Mouse (Mus musculus): ENCODE data around the gene Igfbpl1.
A peak's percentile ranks its signal among the peaks of the same experiment; 100 is the strongest.

DNA sequence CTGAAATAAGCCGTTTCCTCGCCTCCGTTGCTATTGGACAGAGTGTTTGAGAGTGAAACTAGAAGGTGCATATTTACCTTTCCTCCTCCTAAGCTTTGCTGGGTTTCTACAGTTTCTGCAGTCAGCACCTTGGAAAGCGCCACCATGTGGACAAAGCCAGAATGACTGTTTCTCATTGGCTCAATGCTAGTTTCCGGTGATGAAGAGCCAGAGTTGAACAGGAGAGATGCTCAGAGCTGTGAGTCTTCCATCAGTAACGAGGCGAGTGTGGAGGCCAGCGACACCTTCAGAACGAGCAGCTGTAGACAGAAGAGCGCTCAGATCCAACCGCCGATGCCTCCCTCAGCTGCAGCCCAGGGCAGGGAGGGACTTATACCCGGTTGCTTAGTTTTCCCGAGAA is 17.6 kb upstream of the Igfbpl1 start:
- TF ChIP-seq POLR2A (IDR thresholded peaks at IDR 0.05; ENCODE audit: borderline replicate concordance, insufficient read depth, low read length) = no peak
- TF ChIP-seq CTCF (IDR thresholded peaks at IDR 0.05; ENCODE audit: borderline replicate concordance, insufficient read depth, low read depth, low read length) = peak; percentile 50; the same call in 1 of the 2 replicates

Measured in cerebellum, adult 2 months (tissue).